Mouse (Mus musculus) granulocyte monocyte progenitor cell, adult 5-6 weeks (primary cell): ENCODE data around the gene Wdr25. TPM values are rescaled to one million over a fixed set of nuclear protein-coding genes. Genes with fewer than 3 reads are reported as not detected.
A peak's percentile ranks its signal among the peaks of the same experiment; 100 is the strongest.
"Not testable (repeated sequence)": the region's sequence is repeated elsewhere in the genome, so short reads cannot be mapped to it uniquely, and the experiment has no call there.

ENCODE experiments used
- ATAC-seq: replicated peaks from 2 replicates; pipeline ENCODE4 v1.8.0; 2016; ENCODE audit warnings: mild to moderate bottlenecking, moderate TSS enrichment, inconsistent platforms; ENCODE audit not compliant: poor library complexity, severe bottlenecking
- total RNA-seq, 2 experiments: library from RNA; stranded (forward) in 1 of 2; stranded (reverse) in 1 of 2; fragments of 200-712, 200-1000 nt in 1 of 2; fragments of >200 nt in 1 of 2; fragmentation: Nextera tagmentation in 1 of 2; gene quantifications; 2 replicates each; pipeline ENCODE4 v1.2.3; 2014 to 2017

The Wdr25 gene
- total RNA-seq (2014; fragmentation: Nextera tagmentation) (7.9 and 16.6 TPM in 2 replicates), total RNA-seq (2017) (3.4 and 8.1 TPM in 2 replicates)

- ATAC-seq = peak; percentile 53
Measured at GRCm38 (mm10) chr12:108892989-108893714, at the start of gene Wdr25. Gene Wdr25 (plus strand): TSS chr12:108893631.

- ATAC-seq = not testable (repeated sequence)
Measured at GRCm38 (mm10) chr12:108848033-108848432, 45.4 kb upstream of the Wdr25 start.

- no peak for ATAC-seq
Measured at GRCm38 (mm10) chr12:108849488-108850022, 43.9 kb upstream of the Wdr25 start.

- no peak for ATAC-seq
Measured at GRCm38 (mm10) chr12:108850129-108850528, 43.3 kb upstream of the Wdr25 start.

GRCm38 (mm10) chr12:108850886-108851285 lies 42.5 kb upstream of the Wdr25 start:
- no peak for ATAC-seq

- ATAC-seq = no peak; the same call in 1 of the 2 replicates
Measured at GRCm38 (mm10) chr12:108852822-108853221, 40.6 kb upstream of the Wdr25 start.

GRCm38 (mm10) chr12:108855081-108855480 lies 38.4 kb upstream of the Wdr25 start:
- ATAC-seq = no peak

- no peak for ATAC-seq
Measured at GRCm38 (mm10) chr12:108856186-108856585, 37.2 kb upstream of the Wdr25 start.

- no peak for ATAC-seq
Measured at GRCm38 (mm10) chr12:108857109-108857508, 36.3 kb upstream of the Wdr25 start.

- ATAC-seq = no peak
Measured at GRCm38 (mm10) chr12:108857589-108858184, 35.7 kb upstream of the Wdr25 start.

GRCm38 (mm10) chr12:108858486-108858885 lies 34.9 kb upstream of the Wdr25 start:
- ATAC-seq = no peak

- ATAC-seq = no peak
Measured at GRCm38 (mm10) chr12:108865007-108865494, 28.4 kb upstream of the Wdr25 start.

- ATAC-seq = peak; percentile 67
Measured at GRCm38 (mm10) chr12:108869575-108869974, 23.9 kb upstream of the Wdr25 start.

GRCm38 (mm10) chr12:108873122-108873521 lies 20.3 kb upstream of the Wdr25 start:
- no peak for ATAC-seq

GRCm38 (mm10) chr12:108879138-108879537 lies 14.3 kb upstream of the Wdr25 start:
- ATAC-seq = no peak

- ATAC-seq = no peak
Measured at GRCm38 (mm10) chr12:108880606-108881005, 12.8 kb upstream of the Wdr25 start.

- no peak for ATAC-seq
Measured at GRCm38 (mm10) chr12:108881192-108881591, 12.2 kb upstream of the Wdr25 start.

GRCm38 (mm10) chr12:108882776-108883175 lies 10.7 kb upstream of the Wdr25 start:
- no peak for ATAC-seq

- ATAC-seq = no peak
Measured at GRCm38 (mm10) chr12:108885906-108886305, 7.5 kb upstream of the Wdr25 start.

- no peak for ATAC-seq
Measured at GRCm38 (mm10) chr12:108887077-108887476, 6.4 kb upstream of the Wdr25 start.

- ATAC-seq = no peak
Measured at GRCm38 (mm10) chr12:108888632-108889031, 4.8 kb upstream of the Wdr25 start.
